Mouse (Mus musculus) granulocyte monocyte progenitor cell, adult 5-6 weeks (primary cell): ENCODE measurements around the gene Cemip2. TPM values are rescaled to one million over a fixed set of nuclear protein-coding genes. Genes with fewer than 3 reads are reported as not detected.
A peak's percentile ranks its signal among the peaks of the same experiment; 100 is the strongest.

Source experiments
- ATAC-seq: replicated peaks from 2 replicates; pipeline ENCODE4 v1.8.0; 2016; ENCODE audit warnings: mild to moderate bottlenecking, moderate TSS enrichment, inconsistent platforms; ENCODE audit not compliant: poor library complexity, severe bottlenecking
- total RNA-seq, 2 experiments: library from RNA; stranded (forward) in 1 of 2; stranded (reverse) in 1 of 2; fragments of 200-712, 200-1000 nt in 1 of 2; fragments of >200 nt in 1 of 2; fragmentation: Nextera tagmentation in 1 of 2; gene quantifications; 2 replicates each; pipeline ENCODE4 v1.2.3; 2014 to 2017

The Cemip2 gene
- total RNA-seq (2014; fragmentation: Nextera tagmentation): 10.1 and 13.9 TPM in 2 replicates
- 24.0 and 24.5 TPM in 2 replicates for total RNA-seq (2017)

- peak; percentile 79 for ATAC-seq
Measured at GRCm38 (mm10) chr19:21778147-21778917, at the start of gene Cemip2. Cemip2 (plus strand) TSS chr19:21778342.

- no peak for ATAC-seq
Measured at GRCm38 (mm10) chr19:21728342-21728741, 49.8 kb upstream of the Cemip2 start.

GRCm38 (mm10) chr19:21731887-21732286 lies 46.3 kb upstream of the Cemip2 start:
- no peak for ATAC-seq

- ATAC-seq: no peak; the same call in 1 of the 2 replicates
Measured at GRCm38 (mm10) chr19:21733176-21733575, 45.0 kb upstream of the Cemip2 start.

GRCm38 (mm10) chr19:21734112-21734511 lies 44.0 kb upstream of the Cemip2 start:
- ATAC-seq: no peak

GRCm38 (mm10) chr19:21737446-21737845 lies 40.7 kb upstream of the Cemip2 start:
- ATAC-seq: peak; percentile 77

GRCm38 (mm10) chr19:21737881-21738590 lies 40.1 kb upstream of the Cemip2 start:
- peak; percentile 33; the same call in 1 of the 2 replicates for ATAC-seq

GRCm38 (mm10) chr19:21738591-21739280 lies 39.4 kb upstream of the Cemip2 start:
- no peak for ATAC-seq

GRCm38 (mm10) chr19:21742138-21742537 lies 36.0 kb upstream of the Cemip2 start:
- ATAC-seq: no peak

- no peak for ATAC-seq
Measured at GRCm38 (mm10) chr19:21745586-21745985, 32.6 kb upstream of the Cemip2 start.

GRCm38 (mm10) chr19:21747356-21747755 lies 30.8 kb upstream of the Cemip2 start:
- ATAC-seq: peak; percentile 90

- ATAC-seq: no peak
Measured at GRCm38 (mm10) chr19:21750154-21750553, 28.0 kb upstream of the Cemip2 start.

GRCm38 (mm10) chr19:21761676-21762075 lies 16.5 kb upstream of the Cemip2 start:
- no peak for ATAC-seq

- ATAC-seq: 0 out of 2 replicates have a peak, but pooled peaks have one; percentile 20
Measured at GRCm38 (mm10) chr19:21764013-21764412, 14.1 kb upstream of the Cemip2 start.

GRCm38 (mm10) chr19:21764738-21765137 lies 13.4 kb upstream of the Cemip2 start:
- no peak for ATAC-seq

- ATAC-seq: no peak
Measured at GRCm38 (mm10) chr19:21767500-21768045, 10.6 kb upstream of the Cemip2 start.

- no peak for ATAC-seq
Measured at GRCm38 (mm10) chr19:21769796-21770195, 8.3 kb upstream of the Cemip2 start.

- no peak for ATAC-seq
Measured at GRCm38 (mm10) chr19:21771586-21771985, 6.6 kb upstream of the Cemip2 start.

- ATAC-seq: no peak
Measured at GRCm38 (mm10) chr19:21773621-21774020, 4.5 kb upstream of the Cemip2 start.

GRCm38 (mm10) chr19:21775629-21776028 lies 2.5 kb upstream of the Cemip2 start:
- no peak for ATAC-seq

GRCm38 (mm10) chr19:21776671-21777070 lies 1.5 kb upstream of the Cemip2 start:
- no peak for ATAC-seq
